Mouse (Mus musculus): Measurements from ENCODE around the gene Cntn5.
A peak's percentile ranks its signal among the peaks of the same experiment; 100 is the strongest.

Gene Cntn5

DNA sequence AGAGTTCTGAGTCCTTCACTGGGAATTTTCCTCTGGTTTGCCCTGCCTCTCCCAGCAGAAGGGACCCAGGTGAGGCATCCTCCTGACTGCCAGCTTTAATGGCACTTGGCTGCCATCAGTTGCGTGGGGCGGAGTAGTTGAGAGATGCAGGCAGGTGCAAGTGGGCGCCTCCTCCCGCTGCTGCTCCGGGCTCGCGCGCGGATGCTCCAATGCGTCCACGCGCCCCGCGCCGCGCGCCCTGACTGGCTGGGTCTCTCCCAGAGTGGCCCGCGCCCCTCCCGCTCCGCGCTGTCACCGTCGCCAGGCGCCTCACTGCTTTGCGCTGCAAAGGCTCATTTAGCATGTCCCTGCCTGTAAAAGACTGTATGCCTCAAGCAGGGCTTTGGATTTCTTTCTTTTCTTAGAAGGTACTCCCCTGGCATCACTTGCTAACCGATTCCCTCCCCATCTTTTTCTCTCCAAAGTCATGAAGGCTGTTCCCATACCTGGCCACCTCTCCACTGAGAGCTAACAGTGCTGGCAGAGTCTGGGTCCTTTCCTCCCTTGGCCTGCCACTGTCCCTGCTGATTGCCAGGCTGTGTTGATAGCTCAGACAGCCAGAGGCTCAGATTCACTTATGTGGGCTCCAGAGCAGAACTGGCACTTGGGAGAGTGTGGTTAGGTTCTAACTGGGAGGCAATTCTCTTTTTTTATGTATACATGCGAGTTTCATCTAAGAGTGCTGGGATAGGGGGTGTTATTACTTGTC lies at the start of gene Cntn5:
Cntn5 (minus strand) TSS at position 160 of the 748 bp plus-strand sequence.
- no peak for DNase-seq

DNA sequence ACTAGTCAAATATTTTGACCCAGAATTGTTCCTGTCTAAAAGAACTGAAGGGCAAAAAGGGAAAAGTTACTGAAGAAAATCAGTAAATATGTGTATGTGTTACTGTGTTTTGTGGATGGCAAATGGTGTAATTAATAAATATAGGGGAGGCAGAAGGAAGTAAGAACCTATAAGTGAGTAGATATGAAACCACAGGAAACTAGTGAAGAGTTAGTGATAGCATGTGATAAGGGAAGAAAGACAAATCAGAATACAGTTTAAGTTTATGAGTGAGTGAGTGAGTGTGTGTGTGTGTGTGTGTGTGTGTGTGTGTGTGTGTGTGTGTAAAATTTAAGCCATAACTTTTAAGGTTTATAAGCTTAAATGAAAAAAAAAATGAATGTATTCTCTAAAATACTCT lies 45.9 kb upstream of the Cntn5 start:
- no peak for DNase-seq

DNA sequence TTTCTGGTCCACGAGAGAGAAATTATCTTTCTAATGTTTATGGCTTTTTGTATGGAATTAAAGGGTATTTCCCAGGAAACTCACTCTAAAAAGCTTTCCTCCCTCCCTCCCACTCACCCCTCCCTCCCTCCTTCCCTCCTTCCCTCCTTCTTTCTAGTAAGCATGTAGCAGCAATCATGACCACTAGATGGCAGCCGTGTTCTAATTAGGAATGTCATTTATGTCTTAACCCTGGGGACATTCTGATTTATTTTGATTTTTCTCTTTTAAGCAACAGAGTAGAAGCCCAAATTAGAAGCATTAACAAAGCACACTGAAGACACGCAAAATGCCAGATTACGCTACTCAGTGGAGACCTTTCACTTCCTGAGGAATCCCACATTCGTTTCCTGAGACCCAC lies 5.0 kb upstream of the Cntn5 start:
- peak; percentile 59 for DNase-seq

DNA sequence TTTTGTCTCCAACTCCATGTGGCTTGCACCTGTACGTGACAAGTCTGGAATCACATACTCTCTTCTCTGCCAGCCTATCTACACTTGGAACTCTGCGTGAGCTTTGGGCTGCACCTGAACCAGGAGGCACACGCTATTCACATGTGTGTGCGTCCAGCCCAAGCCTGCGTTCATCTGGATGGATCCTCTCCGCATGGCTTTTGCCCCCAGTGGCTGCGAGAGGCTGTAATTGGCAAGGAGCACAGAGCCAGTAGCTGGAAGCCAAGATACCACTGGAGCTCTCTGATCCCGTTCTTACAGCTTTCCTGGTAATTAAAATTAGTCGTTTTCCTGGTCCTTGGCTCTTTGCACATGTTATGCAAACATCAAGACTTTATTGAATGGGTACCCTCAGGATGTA lies 1.1 kb upstream of the Cntn5 start:
- no peak for DNase-seq

DNA sequence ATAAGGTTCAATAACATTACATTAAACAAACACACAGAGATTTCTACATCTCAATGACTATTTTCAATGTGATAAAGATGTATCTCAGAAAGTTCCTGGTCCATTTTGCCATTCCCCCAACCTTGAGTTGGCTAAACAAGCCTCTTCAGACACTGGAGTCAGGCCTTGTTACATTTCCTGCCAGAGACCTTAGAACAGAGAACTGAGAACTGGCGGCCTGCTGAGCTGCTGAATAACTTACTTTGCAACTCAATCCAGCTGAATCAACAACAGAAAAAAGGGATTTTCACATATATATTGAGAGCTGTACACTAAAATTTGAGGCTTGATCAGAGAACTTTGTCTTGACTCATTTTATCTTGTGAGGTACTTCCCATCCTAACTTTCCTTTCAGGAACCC lies 24.8 kb downstream of the Cntn5 start:
- DNase-seq, result no peak

DNA sequence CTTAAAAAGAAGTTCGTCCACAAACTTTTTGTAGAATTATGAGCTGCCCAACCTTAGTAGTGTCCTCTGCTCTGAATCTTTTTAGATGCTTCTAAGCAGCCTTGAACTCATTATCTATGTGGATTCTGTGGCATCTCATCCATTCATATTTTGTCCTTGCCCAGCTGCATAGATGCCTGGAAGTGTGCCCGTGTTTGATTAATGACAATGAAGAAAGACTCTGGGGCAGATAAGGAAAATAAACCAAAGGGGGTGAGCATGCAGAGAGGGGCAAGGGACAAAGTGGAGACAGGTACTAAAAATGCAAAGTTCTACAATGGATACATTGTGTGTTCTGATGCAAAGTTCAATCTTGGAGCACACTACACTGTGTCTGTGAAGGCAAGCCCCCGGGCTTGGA lies 30.7 kb downstream of the Cntn5 start:
- no peak for DNase-seq

DNA sequence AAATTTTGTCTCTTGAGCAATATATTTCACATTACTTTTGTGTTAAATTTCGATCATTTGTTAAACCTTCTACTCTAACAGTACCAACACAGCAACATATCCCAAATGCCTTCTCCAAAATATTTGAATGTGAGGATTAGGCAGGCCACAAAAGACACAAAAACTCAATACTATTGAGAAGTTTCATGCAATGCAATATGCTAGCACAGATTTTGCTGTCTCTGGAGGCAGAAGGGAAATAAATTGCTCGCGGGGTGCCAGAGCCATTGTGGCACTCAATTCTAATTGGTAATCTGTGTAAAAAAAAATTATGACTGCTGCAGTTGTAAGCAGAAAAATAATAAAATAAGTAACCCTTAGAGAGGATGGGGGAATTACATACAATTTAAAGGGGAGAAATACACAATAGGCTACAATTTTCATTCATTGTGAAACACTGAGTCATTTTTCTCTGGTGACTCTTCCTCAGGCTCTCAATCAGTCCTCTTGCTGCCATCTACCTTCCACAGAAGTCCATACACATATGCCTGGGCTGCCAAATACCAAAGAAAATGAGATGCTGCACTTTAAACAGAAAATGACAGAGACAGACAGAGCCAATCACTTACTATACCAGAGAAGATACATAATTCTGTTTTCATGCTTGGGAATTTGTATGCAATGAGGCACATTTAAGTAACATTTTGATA lies 48.2 kb downstream of the Cntn5 start:
- no peak for DNase-seq

GRCm38 (mm10) chr9:10816711-10817110 lies 87.9 kb downstream of the Cntn5 start:
- no peak for DNase-seq

DNA sequence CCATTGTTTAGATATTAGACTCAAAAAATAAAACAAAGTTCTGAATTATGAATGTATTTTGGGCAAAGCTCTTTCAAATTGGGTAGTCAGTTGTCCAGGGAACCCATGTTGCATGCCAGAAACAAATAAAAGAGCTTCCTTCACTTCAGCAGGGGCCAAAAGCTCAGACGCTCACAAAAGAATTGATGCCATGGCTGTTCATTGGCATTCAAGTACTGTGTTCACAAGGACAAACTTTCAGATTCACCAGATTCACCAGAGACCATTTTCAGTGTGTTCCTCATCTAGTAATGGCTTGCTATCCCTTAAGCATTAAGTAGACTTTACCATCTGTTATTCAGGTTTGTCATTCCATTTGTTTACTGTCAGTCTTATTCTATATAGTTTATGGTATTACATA lies 107.4 kb downstream of the Cntn5 start:
- DNase-seq, result no peak

- DNase-seq, result no peak
These were observed 109.5 kb downstream of the Cntn5 start for GRCm38 (mm10) chr9:10795102-10795501.

- DNase-seq, result no peak
These were observed 172.7 kb downstream of the Cntn5 start for GRCm38 (mm10) chr9:10731878-10732277.

- no peak for DNase-seq
These were observed 180.4 kb downstream of the Cntn5 start for GRCm38 (mm10) chr9:10724191-10724590.

- DNase-seq, result no peak
These were observed 182.5 kb downstream of the Cntn5 start for GRCm38 (mm10) chr9:10722121-10722520.

GRCm38 (mm10) chr9:10718986-10719385 lies 185.6 kb downstream of the Cntn5 start:
- no peak for DNase-seq

DNA sequence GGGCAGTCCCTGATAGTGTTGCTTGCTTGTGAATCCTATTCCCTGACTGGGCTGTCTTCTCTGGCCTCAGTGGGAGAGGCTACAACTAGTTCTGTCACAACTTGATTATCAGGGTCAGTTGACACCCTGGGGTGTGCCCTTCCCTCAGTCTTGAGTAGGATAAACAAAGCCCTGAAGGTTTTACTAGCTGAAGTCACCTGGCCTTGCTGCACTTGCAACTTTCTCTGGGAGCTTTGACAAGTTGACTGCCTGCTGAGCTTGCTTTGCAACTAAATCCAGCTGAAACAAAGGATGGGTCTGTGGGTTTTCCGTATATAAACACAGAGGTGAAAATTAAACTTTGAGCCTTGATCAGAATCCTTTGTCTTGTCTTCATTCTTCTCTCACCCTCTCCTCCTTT lies 190.9 kb downstream of the Cntn5 start:
- no peak for DNase-seq

DNA sequence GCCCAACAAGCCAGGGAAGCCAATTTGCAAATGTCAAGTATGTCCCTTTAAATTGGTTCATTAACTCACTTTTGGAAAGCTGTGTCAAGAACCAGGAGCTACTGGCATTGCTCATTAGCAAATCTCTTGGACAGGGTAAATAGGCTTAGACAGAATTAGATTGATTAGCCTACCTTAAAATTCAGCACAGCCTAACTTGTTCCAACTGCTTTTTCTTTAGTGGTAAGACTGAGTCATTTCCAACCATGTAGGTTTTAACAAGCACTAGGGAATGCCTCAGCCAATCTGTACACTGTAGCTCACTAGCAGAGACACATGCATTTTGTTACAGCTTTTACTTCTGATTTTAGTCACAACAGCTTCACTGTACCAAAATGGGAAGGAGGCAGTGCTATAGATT lies 222.9 kb downstream of the Cntn5 start:
- DNase-seq, result no peak

DNA sequence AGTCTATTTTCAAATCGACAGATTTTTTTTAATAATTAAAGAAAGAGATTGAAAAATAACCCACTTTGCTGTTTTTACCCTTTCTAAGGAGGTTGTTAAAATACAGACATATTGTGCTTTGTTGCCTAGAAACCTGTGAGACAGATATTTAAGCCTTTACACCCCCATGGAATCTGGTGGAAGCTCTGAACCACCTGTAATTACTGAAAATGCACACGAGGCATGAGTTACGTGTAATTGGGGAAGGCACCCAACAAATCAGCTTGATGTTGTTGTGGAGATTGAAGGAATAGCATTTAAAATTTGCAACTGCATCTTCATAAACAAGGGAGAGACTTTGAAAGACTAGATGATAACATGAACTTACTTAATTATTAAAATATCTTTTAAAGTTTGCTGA lies 223.4 kb downstream of the Cntn5 start:
- DNase-seq, result no peak

GRCm38 (mm10) chr9:10668676-10669075 lies 235.9 kb downstream of the Cntn5 start:
- DNase-seq, result no peak

- DNase-seq, result no peak
These were observed 237.1 kb downstream of the Cntn5 start for GRCm38 (mm10) chr9:10667438-10667837.

- no peak for DNase-seq
These were observed 238.8 kb downstream of the Cntn5 start for GRCm38 (mm10) chr9:10665756-10666155.

DNA sequence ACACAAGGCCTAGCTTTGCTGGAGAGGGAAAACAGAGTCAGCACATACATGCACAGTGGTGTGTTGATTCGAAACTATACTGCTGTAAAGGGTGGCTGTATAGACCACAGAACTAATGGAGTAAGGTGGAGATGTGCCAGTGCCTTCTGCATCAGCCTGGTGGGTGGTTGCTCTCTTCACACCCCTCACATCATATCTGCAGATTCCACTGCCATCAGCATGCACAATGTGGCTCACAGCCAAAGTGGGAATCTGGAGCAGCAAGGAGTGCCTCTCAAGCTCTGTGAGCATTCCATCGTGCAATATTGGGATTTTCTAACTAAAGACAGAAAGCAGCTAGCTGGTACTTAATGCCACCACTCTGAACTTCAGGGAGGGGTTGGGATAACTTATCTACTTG lies 241.5 kb downstream of the Cntn5 start:
- DNase-seq, result no peak

DNA sequence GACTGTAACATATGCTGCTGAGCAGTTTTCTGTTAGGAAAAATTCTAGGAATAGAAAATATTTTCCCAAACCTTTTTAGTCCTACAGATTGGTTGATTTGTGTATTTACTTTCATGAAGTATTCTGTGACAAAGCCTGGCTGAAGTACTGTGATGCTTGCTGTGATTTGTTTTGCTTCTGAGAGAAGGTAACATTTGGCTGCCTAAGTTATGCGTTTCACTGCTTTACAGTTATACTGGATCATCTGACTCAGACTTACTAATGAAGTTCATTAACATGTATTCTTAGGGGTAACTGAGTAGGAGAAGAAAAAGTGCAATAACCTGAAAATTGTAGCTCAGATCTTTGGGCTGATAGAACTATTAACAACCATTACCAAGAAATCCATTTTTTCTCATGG lies 245.1 kb downstream of the Cntn5 start:
- no peak for DNase-seq

DNA sequence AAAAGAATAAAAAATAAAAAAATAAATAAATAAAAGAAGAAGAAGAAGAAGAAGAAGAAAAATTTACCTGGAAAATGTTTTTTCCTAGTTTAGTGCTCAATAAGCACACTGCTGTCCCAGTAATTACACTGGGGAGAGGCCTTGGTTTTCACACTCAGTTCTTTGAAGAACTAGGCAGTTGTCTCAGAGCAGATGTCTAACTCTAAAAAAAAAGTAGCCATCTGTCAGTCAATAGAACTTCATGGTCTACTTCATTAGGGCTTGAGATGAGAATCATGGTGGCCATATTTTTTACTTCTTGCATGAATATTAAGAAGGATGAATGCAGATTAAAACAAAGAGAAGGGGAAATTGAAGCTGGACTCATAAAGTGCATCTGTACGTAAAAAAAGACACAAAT lies 246.5 kb downstream of the Cntn5 start:
- no peak for DNase-seq

DNA sequence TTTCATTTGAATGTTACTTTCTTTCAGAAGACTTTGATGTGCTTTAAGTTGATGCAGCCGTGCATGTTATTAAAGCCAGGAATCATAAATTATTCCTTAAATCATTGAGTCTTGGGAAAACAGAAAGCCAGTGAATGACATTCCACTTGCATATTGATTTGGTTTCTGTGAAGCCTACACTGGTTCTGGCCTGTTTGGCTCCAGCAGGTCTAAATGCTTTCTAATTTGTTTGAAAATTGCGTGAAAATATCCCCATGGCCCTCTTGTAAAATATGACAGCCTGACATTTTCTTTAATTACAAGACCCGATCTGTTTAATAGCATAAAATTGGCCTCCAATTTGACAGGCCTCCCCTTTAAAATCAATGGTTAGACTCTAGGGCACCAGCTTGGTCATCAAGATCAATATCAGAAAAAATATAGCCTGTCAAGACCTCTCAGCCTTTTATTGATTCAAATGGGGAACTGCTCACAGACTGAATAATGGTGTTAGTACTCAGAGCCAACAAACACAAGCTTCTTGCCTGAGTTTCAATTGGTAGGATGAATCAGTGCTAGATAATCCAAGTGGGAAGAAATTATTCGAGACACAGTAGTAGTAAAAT lies 247.3 kb downstream of the Cntn5 start:
- no peak for DNase-seq

Data from lung, postnatal 36 days (tissue).